Mouse (Mus musculus) natural killer cell, adult 2 months (primary cell): ENCODE data around the gene Platr17.
"Not testable (repeated sequence)": the region's sequence is repeated elsewhere in the genome, so short reads cannot be mapped to it uniquely, and the experiment has no call there.

ENCODE experiments used
- DNase-seq, 2 experiments: peaks; one replicate each; pipeline ENCODE4 v3.0.0; 2022; ENCODE audit warnings: low spot score in 2 of 2

Gene Platr17

DNA sequence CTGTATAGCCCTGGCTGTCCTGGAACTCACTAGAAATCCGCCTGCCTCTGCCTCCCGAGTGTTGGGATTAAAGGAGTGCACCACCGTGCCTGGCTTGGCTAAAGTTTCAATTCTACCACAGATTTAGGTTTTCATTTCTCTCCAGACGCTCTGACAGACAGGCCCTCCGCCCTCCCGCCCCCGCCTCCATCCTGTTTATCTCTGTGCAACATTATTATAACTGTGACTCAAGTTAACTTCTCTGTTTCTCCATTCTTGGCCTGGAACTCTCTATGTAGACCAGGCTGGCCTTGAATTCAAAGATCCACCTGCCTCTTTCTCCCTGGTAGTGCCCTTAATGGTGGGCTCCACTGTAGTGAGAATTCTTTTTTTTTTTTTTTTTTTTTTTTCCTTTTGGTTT is 2.4 kb upstream of the Platr17 start:
- DNase-seq = no peak

- not testable (repeated sequence) for DNase-seq
These were observed 854 bp upstream of the Platr17 start for GRCm38 (mm10) chr17:33903911-33904651.

DNA sequence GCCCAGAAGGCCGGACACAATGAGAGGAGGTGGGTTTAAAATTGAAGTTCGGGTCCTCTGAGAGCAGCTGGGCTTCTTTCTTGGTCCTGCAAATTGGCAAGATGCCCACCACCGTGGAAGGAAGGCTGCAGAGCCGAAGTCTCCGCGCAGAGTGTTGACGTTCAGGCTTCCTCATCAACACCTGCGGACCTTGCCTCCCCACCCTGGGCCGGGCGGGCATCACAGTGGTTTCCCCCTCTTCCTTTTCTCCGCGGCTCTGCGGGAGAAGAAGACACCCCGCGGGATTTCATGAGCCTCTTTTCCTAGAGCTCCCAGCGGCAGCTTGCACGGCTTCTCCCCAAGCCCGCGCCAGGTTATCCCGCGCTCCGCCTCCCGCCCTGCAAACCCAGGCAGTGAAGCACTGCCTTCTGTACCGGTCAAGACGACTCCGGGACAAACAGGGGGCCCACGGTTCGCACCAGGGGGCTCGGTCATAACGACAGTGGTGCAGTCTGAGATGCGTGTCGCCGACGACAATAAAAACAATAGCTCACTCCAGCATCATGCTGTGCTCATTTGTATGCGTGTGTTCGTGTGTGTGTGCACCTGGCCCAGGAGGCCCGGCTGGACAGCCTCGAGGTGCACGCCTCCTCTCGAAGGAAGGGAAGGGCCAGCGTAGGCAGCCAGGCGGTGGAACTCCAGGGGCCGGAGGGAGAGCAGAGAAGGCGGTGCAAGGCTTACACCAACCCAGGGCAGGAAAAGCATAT is 3.6 kb downstream of the Platr17 start:
- DNase-seq = no peak

GRCm38 (mm10) chr17:33909077-33909868 is 4.3 kb downstream of the Platr17 start, which contains the start of gene Daxx:
Daxx (plus strand) TSS chr17:33909414.
- DNase-seq = peak; percentile 96 to 97

GRCm38 (mm10) chr17:33909869-33910250 is 4.9 kb downstream of the Platr17 start:
- DNase-seq = peak in 1 of 2 experiments; percentile 31

- no peak for DNase-seq
These were observed 5.6 kb downstream of the Platr17 start for GRCm38 (mm10) chr17:33910346-33911051.

GRCm38 (mm10) chr17:33911052-33911812 is 6.3 kb downstream of the Platr17 start:
- no peak for DNase-seq

DNA sequence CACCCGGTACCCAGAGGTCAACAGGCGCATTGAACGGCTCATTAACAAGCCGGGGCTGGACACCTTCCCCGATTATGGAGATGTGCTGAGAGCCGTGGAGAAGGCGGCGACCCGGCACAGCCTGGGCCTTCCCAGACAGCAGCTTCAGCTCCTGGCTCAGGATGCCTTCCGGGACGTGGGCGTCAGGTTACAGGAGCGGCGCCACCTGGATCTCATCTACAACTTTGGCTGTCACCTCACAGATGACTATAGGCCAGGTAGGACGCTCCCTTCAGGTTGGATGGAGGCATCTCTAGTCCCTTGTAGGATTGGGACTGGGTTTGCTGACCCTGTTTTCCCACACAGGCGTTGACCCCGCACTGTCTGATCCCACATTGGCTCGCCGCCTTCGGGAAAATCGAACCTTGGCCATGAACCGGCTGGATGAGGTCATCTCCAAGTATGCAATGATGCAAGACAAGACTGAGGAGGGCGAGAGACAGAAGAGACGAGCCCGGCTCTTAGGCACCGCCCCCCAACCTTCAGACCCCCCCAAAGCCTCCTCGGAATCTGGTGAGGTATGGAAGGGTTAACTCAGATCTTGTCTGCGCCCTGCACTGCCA is 7.0 kb downstream of the Platr17 start:
- no peak for DNase-seq

GRCm38 (mm10) chr17:33913264-33913663 is 8.3 kb downstream of the Platr17 start:
- DNase-seq = no peak

DNA sequence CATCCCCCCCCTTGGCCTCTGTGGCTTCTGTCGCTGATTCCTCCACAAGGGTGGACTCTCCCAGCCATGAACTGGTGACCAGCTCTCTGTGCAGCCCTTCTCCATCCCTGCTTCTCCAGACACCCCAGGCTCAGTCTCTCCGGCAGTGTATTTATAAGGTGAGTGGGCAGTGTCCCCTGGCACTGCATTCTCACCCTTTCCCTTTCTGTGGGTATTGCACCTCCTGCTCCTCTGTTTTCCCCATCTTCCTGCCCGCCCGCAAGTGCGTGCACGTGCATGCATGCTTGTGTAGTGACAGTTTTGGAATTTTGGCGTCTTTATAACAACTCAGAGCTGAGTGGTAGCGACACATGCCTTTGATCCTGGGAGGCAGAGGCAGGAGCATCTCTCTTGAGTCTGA is 9.0 kb downstream of the Platr17 start:
- no peak for DNase-seq

GRCm38 (mm10) chr17:33914969-33915391 is 10.0 kb downstream of the Platr17 start:
- DNase-seq = no peak

- DNase-seq = peak; percentile 91 to 93
These were observed 10.8 kb downstream of the Platr17 start, which contains the start of the genes Tapbp and Zbtb22 for GRCm38 (mm10) chr17:33915671-33916250. Tapbp (plus strand) TSS chr17:33915899. Zbtb22 (plus strand) TSS chr17:33915904.

- no peak for DNase-seq
These were observed 11.4 kb downstream of the Platr17 start for GRCm38 (mm10) chr17:33916294-33916693.

DNA sequence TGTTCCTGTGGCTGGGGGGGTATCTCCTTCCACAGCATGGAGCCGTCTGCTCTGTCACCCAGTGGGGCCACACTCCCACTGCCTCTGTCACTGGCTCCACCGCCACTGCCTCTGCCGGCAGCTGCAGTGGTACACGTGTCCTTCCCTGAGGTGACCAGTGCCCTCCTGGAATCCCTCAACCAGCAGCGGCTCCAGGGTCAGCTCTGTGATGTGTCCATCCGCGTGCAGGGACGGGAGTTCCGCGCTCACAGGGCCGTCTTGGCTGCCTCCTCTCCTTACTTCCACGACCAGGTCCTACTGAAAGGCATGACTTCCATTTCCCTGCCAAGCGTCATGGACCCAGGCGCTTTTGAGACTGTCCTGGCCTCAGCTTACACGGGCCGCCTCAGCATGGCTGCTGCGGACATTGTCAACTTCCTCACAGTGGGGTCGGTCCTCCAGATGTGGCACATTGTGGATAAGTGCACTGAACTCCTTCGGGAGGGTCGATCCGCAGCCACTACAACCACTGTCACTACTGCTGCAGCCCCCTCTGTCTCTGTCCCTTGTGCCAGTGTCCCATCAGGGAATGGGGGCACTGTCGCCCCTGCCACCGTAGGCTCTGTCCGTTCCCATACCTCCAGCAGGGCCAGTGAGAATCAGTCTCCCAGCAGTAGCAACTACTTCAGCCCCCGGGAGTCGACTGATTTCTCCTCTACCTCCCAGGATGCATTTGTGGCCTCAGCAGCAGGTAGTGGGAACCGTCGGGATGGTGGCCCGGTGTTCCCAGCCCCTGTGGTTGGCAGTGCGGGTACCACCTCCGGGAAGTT is 12.1 kb downstream of the Platr17 start:
- DNase-seq = no peak

GRCm38 (mm10) chr17:33917656-33918292 is 12.8 kb downstream of the Platr17 start:
- DNase-seq = no peak

DNA sequence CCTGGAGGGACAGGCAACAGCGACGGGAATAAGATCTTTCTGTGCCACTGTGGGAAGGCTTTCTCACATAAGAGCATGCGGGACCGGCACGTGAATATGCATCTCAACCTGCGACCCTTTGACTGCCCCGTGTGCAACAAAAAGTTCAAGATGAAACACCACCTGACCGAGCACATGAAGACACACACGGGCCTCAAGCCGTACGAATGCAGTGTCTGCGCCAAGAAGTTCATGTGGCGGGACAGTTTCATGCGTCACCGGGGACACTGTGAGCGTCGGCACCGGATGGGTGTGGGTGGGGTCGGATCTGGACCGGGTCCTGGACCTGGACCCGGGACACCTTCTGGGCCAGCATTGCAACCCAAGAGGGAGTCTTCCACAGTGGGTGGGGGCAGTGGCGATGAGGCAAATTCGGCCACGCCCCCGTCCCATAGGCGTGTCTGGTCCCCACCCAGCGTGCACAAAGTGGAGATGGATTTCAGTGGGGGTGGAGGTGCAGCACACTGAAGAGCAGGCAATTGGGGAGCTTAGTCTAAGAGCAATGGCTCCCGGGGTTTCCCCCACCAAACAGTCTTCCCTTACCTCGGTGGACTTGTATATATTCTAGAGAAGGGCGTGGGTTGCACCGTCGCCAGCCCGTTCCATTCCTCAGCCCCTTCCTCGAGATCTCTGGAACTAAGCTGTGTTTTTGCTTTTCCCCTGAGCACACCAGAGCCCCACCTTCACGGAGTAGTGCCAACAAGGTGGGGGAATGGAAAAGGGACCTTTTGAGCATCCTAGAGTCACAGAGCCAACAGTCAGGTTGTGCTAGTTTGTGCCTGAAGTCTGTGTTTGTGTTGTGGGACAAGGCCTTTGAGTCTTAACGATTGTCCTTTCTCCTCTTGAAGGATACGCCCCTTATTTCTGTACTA is 13.6 kb downstream of the Platr17 start:
- DNase-seq = no peak
